Mouse (Mus musculus): ENCODE data around the gene Plce1.
"Not testable (repeated sequence)": the region's sequence is repeated elsewhere in the genome, so short reads cannot be mapped to it uniquely, and the experiment has no call there.

Plce1 gene

DNA sequence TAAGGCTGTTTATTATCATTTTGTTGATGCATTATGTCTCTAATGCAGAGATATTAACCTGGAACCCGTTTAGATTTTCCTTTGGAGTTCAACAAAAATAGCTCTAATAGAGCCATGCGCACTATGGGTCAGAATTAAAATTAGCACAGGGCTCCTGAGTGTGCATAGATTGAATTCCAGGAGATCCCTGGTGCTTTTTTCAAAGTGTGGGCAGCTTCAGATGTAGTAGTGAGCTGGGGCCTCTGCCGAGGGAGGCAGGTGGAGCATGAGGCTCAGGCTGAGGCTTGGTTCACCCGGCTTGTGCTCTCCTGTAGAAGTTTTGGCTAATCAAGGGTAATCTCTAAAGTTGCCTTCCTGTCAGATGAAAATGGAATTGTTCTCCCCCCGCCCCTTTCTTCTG lies 17.3 kb downstream of the Plce1 start:
- no peak for DNase-seq

- DNase-seq, result no peak
These were observed 23.7 kb downstream of the Plce1 start for GRCm38 (mm10) chr19:38504597-38504996.

DNA sequence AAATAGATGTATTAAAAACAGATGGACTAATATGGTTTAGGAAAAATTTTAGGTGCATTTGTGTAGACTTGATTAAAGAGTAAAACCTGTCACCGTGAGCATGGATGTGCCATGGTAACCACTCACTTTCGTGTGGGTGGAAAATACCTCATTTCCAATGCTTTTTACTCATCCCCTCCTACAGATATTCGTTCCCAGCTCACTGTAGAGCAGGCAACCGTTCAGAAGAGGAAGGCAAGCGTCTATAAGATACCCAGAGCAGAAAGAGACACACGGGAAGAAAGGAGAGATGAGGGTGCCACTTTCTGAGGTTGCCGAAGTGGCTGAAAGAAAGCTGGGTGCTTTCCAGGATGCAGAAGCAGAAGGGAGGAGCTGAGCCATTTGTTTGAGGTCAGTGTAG lies 25.2 kb downstream of the Plce1 start:
- no peak for DNase-seq

- DNase-seq, result no peak
These were observed 26.5 kb downstream of the Plce1 start for GRCm38 (mm10) chr19:38507251-38507965.

DNA sequence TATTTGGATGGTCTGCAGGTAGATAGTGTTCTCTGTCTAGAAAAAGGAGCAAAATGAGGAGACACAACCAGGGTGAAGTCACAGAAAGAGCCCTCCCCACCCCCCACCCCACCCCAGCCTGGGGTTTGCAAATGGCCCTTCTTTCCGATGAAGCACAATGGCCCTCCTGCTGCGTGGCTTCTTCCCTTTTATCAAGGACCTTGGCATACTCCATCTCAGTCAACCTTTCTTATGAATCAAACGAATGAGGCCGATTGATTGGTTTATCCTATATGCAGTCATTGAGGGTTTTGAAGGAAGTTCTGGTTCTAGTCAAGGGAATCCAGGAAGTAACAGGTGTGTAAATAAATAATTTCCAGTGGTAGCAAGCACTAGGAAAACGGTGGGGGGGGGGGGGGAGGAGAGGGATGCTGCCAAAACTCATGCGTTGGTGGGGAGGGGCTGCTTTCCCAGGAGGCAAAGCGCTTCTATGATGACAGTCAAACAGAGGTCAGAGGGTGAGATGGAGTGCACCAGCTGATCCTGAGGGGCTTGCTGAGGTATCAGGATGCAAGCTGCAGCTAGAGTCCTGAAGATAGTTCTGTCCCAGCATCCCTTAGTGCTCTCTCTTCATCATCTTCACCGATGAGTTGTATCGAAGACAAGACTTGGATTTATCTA lies 27.2 kb downstream of the Plce1 start:
- DNase-seq, result no peak

DNA sequence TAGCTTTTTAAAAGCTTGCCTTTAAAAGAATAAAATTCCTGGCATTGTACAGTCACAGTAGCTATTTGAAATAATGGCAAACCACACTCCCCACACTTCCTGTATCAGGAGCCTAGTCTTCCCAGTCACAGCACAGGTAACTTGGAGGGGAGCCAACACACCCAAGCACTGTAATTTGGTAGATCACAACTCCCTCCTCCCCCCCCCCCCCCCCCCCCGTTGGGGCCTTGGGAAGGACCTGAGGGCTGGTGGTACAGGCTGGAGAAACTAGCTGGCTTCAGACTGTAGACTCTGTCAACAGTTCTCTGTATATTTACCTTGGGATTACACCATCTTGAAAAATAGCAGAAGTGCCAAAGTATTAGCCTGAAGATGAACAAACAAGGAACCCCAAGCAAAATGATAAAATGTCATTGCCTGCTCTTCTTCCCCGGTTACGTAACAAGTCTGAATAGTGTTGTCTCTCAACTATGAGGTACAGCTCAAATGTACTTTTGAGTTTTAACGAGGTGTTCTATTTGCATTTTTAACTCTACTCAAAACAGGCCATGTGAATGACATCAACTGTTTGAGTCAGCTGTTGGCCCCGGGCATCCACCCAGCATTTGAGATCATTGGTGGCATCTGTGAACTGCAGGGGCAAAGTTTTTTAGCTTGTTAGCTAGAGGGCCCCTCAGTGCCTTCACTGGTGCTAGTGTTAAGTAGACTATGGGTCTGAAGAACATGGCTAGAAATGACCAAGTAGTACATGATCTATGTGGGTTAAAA lies 33.7 kb downstream of the Plce1 start:
- DNase-seq, result no peak

DNA sequence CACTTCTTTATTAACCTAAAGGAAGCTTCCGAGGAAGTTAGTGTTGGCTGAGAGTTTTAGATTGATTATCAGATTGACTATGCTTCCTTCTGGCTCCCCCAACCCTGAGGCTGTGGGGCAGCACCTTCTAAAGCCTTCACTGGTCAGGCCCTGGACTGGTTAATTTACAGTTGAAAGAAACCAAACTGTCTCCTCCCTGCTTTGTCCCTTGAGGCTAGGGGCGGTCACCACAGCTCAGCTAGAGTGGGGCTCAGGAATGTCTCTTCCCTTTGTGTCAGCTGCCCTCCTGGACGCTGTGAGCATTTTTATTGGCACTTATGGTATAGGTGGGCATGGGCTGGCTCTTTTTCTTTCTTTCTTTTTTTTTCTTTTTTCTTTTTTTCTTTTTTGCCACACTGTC lies 45.9 kb downstream of the Plce1 start:
- no peak for DNase-seq

DNA sequence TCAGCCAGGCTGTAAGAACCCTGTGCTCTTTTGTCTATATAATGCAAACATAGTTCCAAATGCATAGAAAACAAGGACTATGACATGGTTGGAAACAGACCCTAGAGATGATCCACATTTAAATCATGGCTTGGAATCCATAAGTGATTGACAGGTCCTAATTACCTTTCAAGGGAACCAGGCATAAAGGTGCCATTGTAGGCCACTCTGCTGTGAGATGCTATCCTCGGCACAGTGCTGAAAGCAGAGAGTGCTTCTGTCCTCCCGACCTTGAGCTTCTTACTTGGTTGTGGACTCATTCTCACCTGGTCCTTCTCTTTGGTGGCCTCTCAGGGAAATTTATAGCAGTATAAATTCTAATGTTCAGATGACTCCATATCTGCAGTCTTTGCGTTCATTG lies 46.6 kb downstream of the Plce1 start:
- DNase-seq, result no peak

DNA sequence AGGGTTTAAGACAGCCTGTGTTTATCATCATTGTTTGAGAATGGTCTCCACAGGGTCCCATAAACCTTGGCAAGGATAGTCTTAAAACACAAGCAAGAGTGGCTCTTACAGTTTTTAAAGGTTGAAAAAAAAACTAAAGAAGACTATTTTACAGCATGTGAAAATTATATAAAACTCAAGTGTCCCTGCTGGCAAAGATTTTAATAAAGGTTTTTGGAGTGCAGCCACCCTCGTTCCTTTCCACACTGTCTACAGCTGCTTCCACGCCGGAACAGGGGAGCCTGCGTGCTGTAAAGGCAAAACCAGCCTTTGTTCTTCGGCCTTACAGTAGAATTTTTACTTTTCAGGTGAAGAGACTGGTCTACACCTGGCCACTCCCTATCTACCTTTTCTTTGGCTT lies 52.3 kb downstream of the Plce1 start:
- DNase-seq, result no peak

DNA sequence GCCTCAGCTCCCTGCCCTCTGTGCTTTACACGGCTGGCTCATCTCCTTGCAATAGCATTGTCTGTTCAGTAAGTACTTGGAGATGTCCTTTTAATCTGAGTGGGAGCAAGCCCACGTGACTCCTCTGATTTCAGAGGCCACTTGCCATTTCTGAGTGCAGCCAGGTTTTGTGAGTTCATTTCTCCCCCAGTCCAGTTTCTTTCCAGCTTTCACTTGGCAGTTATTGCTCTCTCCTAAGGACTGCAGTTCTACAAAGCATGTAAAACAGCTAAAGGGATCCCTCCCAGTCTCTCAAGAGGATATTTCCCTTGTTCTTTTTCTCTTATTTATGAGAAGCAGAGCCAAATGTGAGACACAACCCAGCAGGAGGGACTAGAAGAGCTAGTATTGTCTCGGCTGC lies 58.4 kb downstream of the Plce1 start:
- DNase-seq, result no peak

DNA sequence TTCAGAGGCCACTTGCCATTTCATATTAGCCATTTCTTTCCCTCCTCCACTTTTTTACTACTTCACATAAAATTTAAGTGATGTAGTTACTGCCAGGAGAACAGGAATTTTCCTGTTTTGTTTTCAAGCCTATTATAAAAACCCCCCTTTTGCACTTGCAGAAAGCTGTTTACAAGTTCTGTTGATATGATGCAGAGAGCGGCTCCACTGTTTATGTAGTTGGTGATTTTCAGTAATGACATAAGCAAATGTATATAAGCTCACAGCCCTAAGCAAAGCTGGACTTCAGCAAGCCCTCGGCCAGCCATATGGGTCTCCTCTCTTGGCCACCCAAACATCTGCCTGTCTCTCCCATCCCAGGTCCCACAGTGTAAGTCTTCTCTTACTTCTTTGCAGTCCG lies 59.6 kb downstream of the Plce1 start:
- no peak for DNase-seq

- DNase-seq, result no peak
These were observed 68.7 kb downstream of the Plce1 start for GRCm38 (mm10) chr19:38549487-38550058.

GRCm38 (mm10) chr19:38553551-38553950 lies 72.6 kb downstream of the Plce1 start:
- DNase-seq, result no peak

DNA sequence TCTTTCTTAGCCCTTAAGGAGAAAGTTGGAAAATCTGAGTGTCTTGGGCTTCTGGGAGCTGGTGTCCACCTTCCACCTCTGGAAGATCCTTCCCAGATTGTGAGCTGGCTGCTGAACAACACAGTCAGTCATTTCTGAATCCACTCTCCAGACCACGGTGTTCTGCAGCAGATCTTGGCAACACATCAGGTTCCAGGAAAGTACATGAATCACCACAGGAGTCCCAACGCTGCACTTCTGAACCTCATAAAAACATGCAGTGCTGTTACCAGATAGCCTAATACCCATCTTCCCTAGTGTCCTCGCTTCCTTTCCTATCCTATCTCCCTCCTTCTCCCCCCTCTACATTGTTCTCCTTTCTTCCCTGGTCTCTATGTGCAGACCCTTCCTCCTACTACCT lies 74.5 kb downstream of the Plce1 start:
- DNase-seq, result no peak

- DNase-seq, result no peak
These were observed 77.9 kb downstream of the Plce1 start for GRCm38 (mm10) chr19:38558816-38559215.

DNA sequence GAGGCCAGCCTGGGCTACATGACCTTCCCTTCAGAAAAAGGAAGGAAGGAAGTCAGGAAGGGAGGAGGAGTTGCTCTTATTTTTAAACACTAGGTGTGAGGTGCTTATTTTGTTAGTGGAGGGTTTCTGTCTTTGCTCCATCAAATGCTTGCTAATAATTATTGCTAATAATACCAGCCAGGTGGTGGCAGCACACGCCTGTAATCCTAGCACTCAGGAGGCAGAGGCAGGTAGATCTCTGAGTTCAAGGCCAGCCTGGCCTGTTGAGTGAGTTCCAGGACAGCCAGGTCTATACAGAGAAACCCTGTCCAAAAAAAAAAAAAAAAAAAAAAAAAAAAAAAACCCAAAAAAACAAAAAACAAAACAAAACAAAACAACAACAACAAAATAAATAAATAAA lies 81.0 kb downstream of the Plce1 start:
- not testable (repeated sequence) for DNase-seq

- no peak for DNase-seq
These were observed 85.2 kb downstream of the Plce1 start for GRCm38 (mm10) chr19:38566156-38566555.

- DNase-seq, result no peak
These were observed 85.8 kb downstream of the Plce1 start for GRCm38 (mm10) chr19:38566752-38567151.

DNA sequence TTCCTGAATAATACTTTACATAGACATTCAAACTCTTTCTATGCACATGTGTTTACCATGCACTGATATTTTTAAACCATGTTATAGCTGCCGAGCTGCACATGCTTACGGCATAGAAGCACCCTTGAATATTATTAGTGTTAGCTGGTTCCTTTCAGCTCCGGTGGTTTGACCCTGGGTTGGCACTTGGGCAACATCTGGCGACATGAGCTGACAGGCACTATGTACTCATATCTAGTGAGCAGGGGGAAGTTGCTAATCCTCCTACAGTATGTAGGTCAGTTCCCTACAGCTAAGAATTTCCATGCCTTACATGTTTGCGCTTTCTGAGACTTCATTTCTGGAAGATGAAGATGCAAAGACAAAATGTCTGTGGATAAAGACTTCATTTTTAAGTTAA lies 86.4 kb downstream of the Plce1 start:
- DNase-seq, result no peak

- DNase-seq, result no peak
These were observed 97.7 kb downstream of the Plce1 start for GRCm38 (mm10) chr19:38578554-38579146.

DNA sequence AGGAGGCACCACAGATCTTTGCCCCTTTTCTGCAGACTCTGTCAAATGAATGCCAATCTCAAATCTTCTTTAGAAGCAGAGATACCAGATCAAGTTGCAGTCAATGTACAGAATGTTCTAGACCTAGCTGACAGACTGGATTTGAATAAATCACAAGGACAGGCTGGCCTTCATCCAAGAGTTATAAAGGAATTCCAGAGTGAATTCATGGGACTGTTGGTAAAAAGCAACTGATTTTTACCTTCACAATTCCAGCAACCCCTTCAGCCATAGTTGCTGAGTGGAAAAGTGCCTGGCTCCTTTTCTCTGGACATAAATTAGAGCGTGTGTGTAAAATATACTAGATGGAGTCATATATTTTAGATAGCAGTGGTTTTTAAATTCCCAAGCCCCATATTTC lies 102.0 kb downstream of the Plce1 start:
- DNase-seq, result no peak

- DNase-seq, result no peak
These were observed 106.7 kb downstream of the Plce1 start for GRCm38 (mm10) chr19:38587559-38587958.

GRCm38 (mm10) chr19:38589466-38589865 lies 108.6 kb downstream of the Plce1 start:
- DNase-seq, result no peak

Measured in cerebellum, adult 9-11 months (tissue).